Mouse (Mus musculus) C2C12 (cell line): Measurements from ENCODE around the gene Nipa2. TPM values are rescaled to one million over a fixed set of nuclear protein-coding genes. Genes with fewer than 3 reads are reported as not detected.

ENCODE experiments used
- H3K27me3 ChIP-seq: one replicate; pipeline ENCODE4 v1.6.1; 2011; ENCODE audit not compliant: control insufficient read depth, insufficient read depth, insufficient read length
- H3K36me3 ChIP-seq: one replicate; pipeline ENCODE4 v1.6.1; 2011; ENCODE audit not compliant: control insufficient read depth, insufficient read depth
- H3K4me3 ChIP-seq: one replicate; pipeline ENCODE4 v1.5.1; 2011; ENCODE audit warnings: mild to moderate bottlenecking, control low read depth; ENCODE audit not compliant: poor library complexity, insufficient read depth, severe bottlenecking
- H3K79me2 ChIP-seq: one replicate; pipeline ENCODE4 v1.6.1; 2011; ENCODE audit not compliant: control insufficient read depth, insufficient read depth
- H3K79me3 ChIP-seq: one replicate; pipeline ENCODE4 v1.6.1; 2011; ENCODE audit warnings: low read depth, control low read depth
- H3ac ChIP-seq: one replicate; pipeline ENCODE3; 2011; ENCODE audit warnings: low read depth; ENCODE audit not compliant: control insufficient read depth, insufficient read length
- CEBPB ChIP-seq: IDR thresholded peaks from one replicate; pipeline ENCODE4 v1.6.1; 2011; ENCODE audit warnings: low read depth, mild to moderate bottlenecking, control low read depth, moderate library complexity
- CTCF ChIP-seq: IDR thresholded peaks from one replicate; pipeline ENCODE4 v1.5.1; 2011; ENCODE audit not compliant: control insufficient read depth, insufficient read depth, insufficient read length
- FOSL1 ChIP-seq: IDR thresholded peaks from one replicate; pipeline ENCODE4 v1.8.0; 2011; ENCODE audit warnings: mild to moderate bottlenecking, low read length; ENCODE audit not compliant: poor library complexity, insufficient read depth, severe bottlenecking
- MAX ChIP-seq: IDR thresholded peaks from one replicate; pipeline ENCODE4 v1.6.1; 2011; ENCODE audit warnings: mild to moderate bottlenecking, control low read depth
- MYOD1 ChIP-seq: IDR thresholded peaks from one replicate; pipeline ENCODE4 v1.6.1; 2011; ENCODE audit warnings: low read depth; ENCODE audit not compliant: control insufficient read depth, insufficient read length
- MYOG ChIP-seq: IDR thresholded peaks from one replicate; pipeline ENCODE4 v1.6.1; 2011; ENCODE audit not compliant: control insufficient read depth, insufficient read length; ENCODE audit errors: extremely low read depth
- USF1 ChIP-seq: IDR thresholded peaks from one replicate; pipeline ENCODE4 v1.6.1; 2011; ENCODE audit warnings: low read depth, mild to moderate bottlenecking, control low read depth, moderate library complexity
- polyA plus RNA-seq: library from polyadenylated mRNA; unstranded; fragments of >200 nt; fragmentation: generic; extraction: Trizol; gene quantifications from one replicate; pipeline ENCODE4 v1.2.1, GENCODE M21; 2012; ENCODE audit warnings: missing spikeins

Gene Nipa2
- polyA plus RNA-seq, 1 experiment, result 17.2 TPM

GRCm38 (mm10) chr7:55959801-55960200 lies 2.5 kb downstream of the Nipa2 start:
- H3ac ChIP-seq, result no peak overlapping the region
- no peaks in the 10 kb centered on the region for H3K36me3 ChIP-seq
- peaks cover 61% of the 10 kb centered on the region for H3K79me3 ChIP-seq
- peaks cover 75% of the 10 kb centered on the region for H3K79me2 ChIP-seq
- no peaks in the 10 kb centered on the region for H3K27me3 ChIP-seq
- no peak overlapping the region for H3K4me3 ChIP-seq
- TF ChIP-seq MAX, result no peak
- TF ChIP-seq FOSL1, result no peak
- no peak for TF ChIP-seq CEBPB
- TF ChIP-seq USF1, result no peak
- TF ChIP-seq CTCF, result no peak
- no peak for TF ChIP-seq MYOD1
- TF ChIP-seq MYOG, result no peak

GRCm38 (mm10) chr7:55957916-55958315 lies 4.4 kb downstream of the Nipa2 start:
- H3K27me3 ChIP-seq, result no peaks in the 10 kb centered on the region
- no peaks in the 10 kb centered on the region for H3K36me3 ChIP-seq
- no peak overlapping the region for H3K4me3 ChIP-seq
- peaks cover 70% of the 10 kb centered on the region for H3K79me3 ChIP-seq
- no peak for TF ChIP-seq MYOG
- TF ChIP-seq MAX, result no peak
- no peak for TF ChIP-seq CTCF
- TF ChIP-seq MYOD1, result no peak
- TF ChIP-seq CEBPB, result no peak
- no peak for TF ChIP-seq USF1
- no peak for TF ChIP-seq FOSL1
- H3K79me2 ChIP-seq, result peaks cover 85% of the 10 kb centered on the region
- H3ac ChIP-seq, result no peak overlapping the region

- no peak overlapping the region for H3K4me3 ChIP-seq
- no peak for TF ChIP-seq MYOD1
- TF ChIP-seq FOSL1, result no peak
- peaks cover 84% of the 10 kb centered on the region for H3K79me2 ChIP-seq
- no peak overlapping the region for H3ac ChIP-seq
- peaks cover 70% of the 10 kb centered on the region for H3K79me3 ChIP-seq
- no peaks in the 10 kb centered on the region for H3K27me3 ChIP-seq
- no peaks in the 10 kb centered on the region for H3K36me3 ChIP-seq
These were observed 5.1 kb downstream of the Nipa2 start for GRCm38 (mm10) chr7:55957178-55957577.

- Histone ChIP-seq H3K79me3 (peaks cover 61% of the 10 kb centered on the region), H3ac (no peak overlapping the region), H3K36me3 (no peaks in the 10 kb centered on the region), H3K79me2 (peaks cover 72% of the 10 kb centered on the region), H3K27me3 (no peaks in the 10 kb centered on the region), H3K4me3 (no peak overlapping the region)
- no peak for TF ChIP-seq FOSL1
- no peak for TF ChIP-seq CEBPB
- TF ChIP-seq MAX, result no peak
- no peak for TF ChIP-seq MYOG
- no peak for TF ChIP-seq USF1
- no peak for TF ChIP-seq CTCF
- TF ChIP-seq MYOD1, result no peak
These were observed 6.2 kb downstream of the Nipa2 start for GRCm38 (mm10) chr7:55956054-55956453.

- H3ac ChIP-seq, result no peak overlapping the region
- H3K79me3 ChIP-seq, result peaks cover 9% of the 10 kb centered on the region
- H3K36me3 ChIP-seq, result peaks cover 16% of the 10 kb centered on the region
- TF ChIP-seq FOSL1 (no peak), USF1 (no peak), MYOG (no peak), CTCF (no peak), MYOD1 (no peak), CEBPB (no peak), MAX (no peak)
- H3K4me3 ChIP-seq, result no peak overlapping the region
- no peaks in the 10 kb centered on the region for H3K27me3 ChIP-seq
- peaks cover 5% of the 10 kb centered on the region for H3K79me2 ChIP-seq
These were observed 23.9 kb downstream of the Nipa2 start for GRCm38 (mm10) chr7:55938341-55938740.

- Histone ChIP-seq H3K36me3 (peaks cover 35% of the 10 kb centered on the region), H3K79me3 (no peaks in the 10 kb centered on the region), H3ac (no peak overlapping the region), H3K27me3 (no peaks in the 10 kb centered on the region), H3K79me2 (no peaks in the 10 kb centered on the region), H3K4me3 (no peak overlapping the region)
- TF ChIP-seq CEBPB (no peak), USF1 (no peak), MYOD1 (no peak)
These were observed 27.3 kb downstream of the Nipa2 start for GRCm38 (mm10) chr7:55935025-55935424.
